In the genomic region with DNA sequence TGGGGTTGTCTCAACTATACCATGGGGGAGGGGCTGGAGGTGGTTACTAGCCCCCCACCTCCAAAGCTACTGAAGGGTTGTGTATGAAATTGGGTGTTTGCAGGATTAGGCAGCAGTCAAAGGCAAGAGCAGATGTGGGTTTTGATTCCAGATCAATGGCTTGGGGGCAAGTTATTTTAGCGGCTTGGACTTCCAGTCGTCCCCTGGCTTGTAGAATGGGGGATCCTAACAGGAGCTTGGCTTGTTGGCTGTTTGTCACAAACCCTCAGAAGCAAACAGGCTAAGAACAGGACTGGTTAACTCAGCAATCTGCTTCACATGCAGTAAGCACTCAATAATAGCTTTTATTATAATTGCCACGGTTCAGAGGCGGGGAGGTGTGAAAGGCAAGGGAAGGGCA, we compare ENCODE assay signal across 9 mouse cellular contexts. TPM values are rescaled to one million over a fixed set of nuclear protein-coding genes. Genes with fewer than 3 reads are reported as not detected.
DNase-seq lines count a peak whose midpoint lies in the region; ATAC-seq and TF ChIP-seq lines count a peak whose summit lies in the region.
"Had no signal": no experiment of that assay in that cellular context is flagged by ENCODE, and none has a peak within 500 bp of the region (broad histone marks: within the 10 kb centered on the region; RNA-seq: fewer than 3 reads in every experiment).

No protein-coding gene starts in this region.

- no peak overlapping the region for H3K4me3 ChIP-seq in ES-Bruce4 (ENCODE audit: low read depth, low read length)
- peak overlapping the region; percentile 89 for H3K4me3 ChIP-seq in cortical plate, adult 2 months (ENCODE audit: insufficient read depth, low read length)
- no peak overlapping the region for H3K4me3 ChIP-seq in hindbrain, embryonic 11.5 days (ENCODE audit: low read depth, low read length)
- H3K4me3 ChIP-seq in midbrain, embryonic 12.5 days: peak overlapping the region; percentile 74

- H3K4me2 ChIP-seq in hindbrain, embryonic 11.5 days (replicated peaks; ENCODE audit: low read depth, low read length): peak overlapping the region; percentile 80; the same call in 1 of the 2 replicates
- H3K4me2 ChIP-seq in midbrain, embryonic 12.5 days (replicated peaks): peak overlapping the region; percentile 71

- no peaks in the 10 kb centered on the region for H3K27me3 ChIP-seq in ES-Bruce4 (ENCODE audit: control insufficient read depth, insufficient read depth, low read length, poor library complexity, severe bottlenecking)
- no peaks in the 10 kb centered on the region for H3K27me3 ChIP-seq in hindbrain, embryonic 11.5 days (ENCODE audit: control insufficient read depth, insufficient read depth, low read length)
- H3K27me3 ChIP-seq in midbrain, embryonic 12.5 days: no peaks in the 10 kb centered on the region
- H3K27me3 ChIP-seq: liver, embryonic 15.5 days had no signal

- TF ChIP-seq CTCF in ES-Bruce4 (IDR thresholded peaks at IDR 0.05; ENCODE audit: low read depth, low read length): no peak
- TF ChIP-seq CTCF in cortical plate, adult 2 months (IDR thresholded peaks at IDR 0.05; ENCODE audit: extremely low read depth, insufficient read depth, low read length): no peak

- ATAC-seq in hindbrain, embryonic 11.5 days (ENCODE audit: low FRiP score): no peak
- no peak for ATAC-seq in midbrain, embryonic 12.5 days (ENCODE audit: low FRiP score, low read depth)

- TF ChIP-seq POLR2A in ES-Bruce4 (IDR thresholded peaks at IDR 0.05; ENCODE audit: insufficient read depth, low read length): no peak
- no peak for TF ChIP-seq POLR2A in cortical plate, adult 2 months (IDR thresholded peaks at IDR 0.05; ENCODE audit: extremely low read depth, insufficient read depth, low read length)

- H3K36me3 ChIP-seq in ES-Bruce4 (ENCODE audit: control insufficient read depth, insufficient read depth, low read length, poor library complexity, severe bottlenecking): peaks cover 33% of the 10 kb centered on the region
- peaks cover 8% of the 10 kb centered on the region; the same call in 1 of the 2 replicates for H3K36me3 ChIP-seq in hindbrain, embryonic 11.5 days (ENCODE audit: control insufficient read depth, insufficient read depth, low read length)
- H3K36me3 ChIP-seq in midbrain, embryonic 12.5 days: peaks cover 48% of the 10 kb centered on the region

- WGBS in hindbrain, embryonic 11.5 days: 87% methylated on average over 4 of the region's 4 CpGs
- 67% methylated on average over 4 of the region's 4 CpGs for WGBS in midbrain, embryonic 12.5 days

- peaks cover 1% of the 10 kb centered on the region for H3K4me1 ChIP-seq in ES-Bruce4 (ENCODE audit: control insufficient read depth, insufficient read depth, low read length)
- H3K4me1 ChIP-seq in cortical plate, adult 2 months (ENCODE audit: control insufficient read depth, insufficient read depth, low read length): peaks cover 7% of the 10 kb centered on the region
- H3K4me1 ChIP-seq in hindbrain, embryonic 11.5 days (replicated peaks; ENCODE audit: control insufficient read depth, insufficient read depth, low read length): peaks cover 16% of the 10 kb centered on the region
- H3K4me1 ChIP-seq in midbrain, embryonic 12.5 days: peaks cover 42% of the 10 kb centered on the region

- no peak overlapping the region for H3K27ac ChIP-seq in ES-Bruce4 (ENCODE audit: insufficient read depth, low read length)
- H3K27ac ChIP-seq in cortical plate, adult 2 months (ENCODE audit: insufficient read depth, low read length): peak overlapping the region; percentile 89
- no peak overlapping the region for H3K27ac ChIP-seq in hindbrain, embryonic 11.5 days (ENCODE audit: low read depth, low read length)
- peak overlapping the region; percentile 94; the same call in 1 of the 2 replicates for H3K27ac ChIP-seq in midbrain, embryonic 12.5 days (replicated peaks)

- TF ChIP-seq EP300 in ES-Bruce4 (IDR thresholded peaks at IDR 0.05; ENCODE audit: insufficient read depth, low read depth, low read length): no peak

- DNase-seq in hindbrain, embryonic 11.5 days (ENCODE audit: low spot score): no peak
- no peak for DNase-seq in thymus, postnatal 36 days
- DNase-seq in urinary bladder, postnatal 4 days (ENCODE audit: low spot score in 2 of 2): no peak
- DNase-seq in lung, adult 18-20 months: no peak
- DNase-seq: adrenal gland, postnatal 14 days had no signal

- H3K9me3 ChIP-seq in ES-Bruce4 (replicated peaks; ENCODE audit: control insufficient read depth, insufficient read depth, low read length, poor library complexity, severe bottlenecking): no peaks in the 10 kb centered on the region
- no peaks in the 10 kb centered on the region for H3K9me3 ChIP-seq in hindbrain, embryonic 11.5 days (ENCODE audit: control insufficient read depth, low read length)
- no peaks in the 10 kb centered on the region for H3K9me3 ChIP-seq in midbrain, embryonic 12.5 days
- H3K9me3 ChIP-seq: liver, embryonic 15.5 days had no signal

- H3K9ac ChIP-seq in ES-Bruce4 (ENCODE audit: low read depth, poor library complexity, severe bottlenecking): peak overlapping the region; percentile 51; the same call in 1 of the 2 replicates
- peak overlapping the region; percentile 11; the same call in 1 of the 2 replicates for H3K9ac ChIP-seq in hindbrain, embryonic 11.5 days (ENCODE audit: low read depth, low read length)
- H3K9ac ChIP-seq in midbrain, embryonic 12.5 days (replicated peaks): peak overlapping the region; percentile 90
- H3K9ac ChIP-seq: liver, embryonic 15.5 days had no signal

RNA-seq across cellular contexts. Expression of gene Ctxn1, which starts 1.7 kb away (rescaled TPM):
- polyA plus RNA-seq in ES-Bruce4 (2011; ENCODE audit: insufficient read depth, insufficient read length, low read depth, missing spikeins): 21.6 and 25.0 TPM in 2 replicates
- 1,021 and 1,048 TPM in 2 replicates for polyA plus RNA-seq in cortical plate, adult 2 months (2012; rRNA removed)
- 123 and 136 TPM in 2 replicates for polyA plus RNA-seq in hindbrain, embryonic 11.5 days (2014; fragmentation: Nextera tagmentation; extraction: Ambion mirVana)
- polyA plus RNA-seq in midbrain, embryonic 12.5 days (2016; fragmentation: Nextera tagmentation; extraction: Ambion mirVana): 170 TPM in 2 replicates

RNA-seq across cellular contexts. Expression of gene Snapc2, which starts 4.5 kb away (rescaled TPM):
- 26.8 and 29.0 TPM in 2 replicates for polyA plus RNA-seq in ES-Bruce4 (2011; ENCODE audit: insufficient read depth, insufficient read length, low read depth, missing spikeins)
- polyA plus RNA-seq in cortical plate, adult 2 months (2012; rRNA removed): 48.8 and 48.9 TPM in 2 replicates
- 58.8 and 61.1 TPM in 2 replicates for polyA plus RNA-seq in hindbrain, embryonic 11.5 days (2014; fragmentation: Nextera tagmentation; extraction: Ambion mirVana)
- polyA plus RNA-seq in midbrain, embryonic 12.5 days (2016; fragmentation: Nextera tagmentation; extraction: Ambion mirVana): 61.9 and 63.0 TPM in 2 replicates

RNA-seq across cellular contexts. Expression of gene Tgfbr3l, which starts 9.3 kb away (rescaled TPM):
- 4.2 and 5.6 TPM in 2 replicates for polyA plus RNA-seq in ES-Bruce4 (2011; ENCODE audit: insufficient read depth, insufficient read length, low read depth, missing spikeins)
- polyA plus RNA-seq in cortical plate, adult 2 months (2012; rRNA removed): 26.4 and 27.5 TPM in 2 replicates
- 1.7 and 2.1 TPM in 2 replicates for polyA plus RNA-seq in hindbrain, embryonic 11.5 days (2014; fragmentation: Nextera tagmentation; extraction: Ambion mirVana)
- 5.0 and 5.3 TPM in 2 replicates for polyA plus RNA-seq in midbrain, embryonic 12.5 days (2016; fragmentation: Nextera tagmentation; extraction: Ambion mirVana)

RNA-seq across cellular contexts. Expression of gene Timm44, which starts 18.4 kb away (rescaled TPM):
- 99.1 and 103 TPM in 2 replicates for polyA plus RNA-seq in ES-Bruce4 (2011; ENCODE audit: insufficient read depth, insufficient read length, low read depth, missing spikeins)
- 92.9 and 111 TPM in 2 replicates for polyA plus RNA-seq in cortical plate, adult 2 months (2012; rRNA removed)
- polyA plus RNA-seq in hindbrain, embryonic 11.5 days (2014; fragmentation: Nextera tagmentation; extraction: Ambion mirVana): 59.6 and 59.7 TPM in 2 replicates
- 54.9 and 57.8 TPM in 2 replicates for polyA plus RNA-seq in midbrain, embryonic 12.5 days (2016; fragmentation: Nextera tagmentation; extraction: Ambion mirVana)

RNA-seq across cellular contexts. Expression of gene Gm49320, which starts 18.7 kb away (rescaled TPM):
- polyA plus RNA-seq in ES-Bruce4 (2011; ENCODE audit: insufficient read depth, insufficient read length, low read depth, missing spikeins): 0.33 and 1.2 TPM in 2 replicates
- polyA plus RNA-seq in cortical plate, adult 2 months (2012; rRNA removed): 4.8 and 5.8 TPM in 2 replicates
- polyA plus RNA-seq in hindbrain, embryonic 11.5 days (2014; fragmentation: Nextera tagmentation; extraction: Ambion mirVana): 0.81 and 1.2 TPM in 2 replicates
- 1.5 and 1.6 TPM in 2 replicates for polyA plus RNA-seq in midbrain, embryonic 12.5 days (2016; fragmentation: Nextera tagmentation; extraction: Ambion mirVana)

Comparison
In these comparisons a context has a peak if more than half of its experiments do, and no peak if none do; other contexts are left out.
1. H3K27ac ChIP-seq: peak in cortical plate, adult 2 months (single experiment) and midbrain, embryonic 12.5 days (single experiment); none in ES-Bruce4 (single experiment) and hindbrain, embryonic 11.5 days (single experiment).
2. H3K4me3 ChIP-seq: peak in cortical plate, adult 2 months (single experiment) and midbrain, embryonic 12.5 days (single experiment); none in ES-Bruce4 (single experiment) and hindbrain, embryonic 11.5 days (single experiment).
3. H3K9ac ChIP-seq: peak in every context shown above with its lines; median percentile 90 in midbrain, embryonic 12.5 days; 51 in ES-Bruce4; 11 in hindbrain, embryonic 11.5 days.